Mouse (Mus musculus) forebrain, embryonic 16.5 days (tissue): ENCODE results near the gene Rab26. TPM values are rescaled to one million over a fixed set of nuclear protein-coding genes. Genes with fewer than 3 reads are reported as not detected.
A peak's percentile ranks its signal among the peaks of the same experiment; 100 is the strongest.

Source experiments
- ATAC-seq: fragments of 200-750 bp; cut with Nextera tagmentation; 2 replicates; pipeline ENCODE4 v1.8.0; 2017; ENCODE audit warnings: mild to moderate bottlenecking, moderate library complexity
- H3K27ac ChIP-seq: fragments of 300-500 bp; sonication (generic); 2 replicates; pipeline ENCODE4 v1.5.1; 2014; ENCODE audit warnings: low read length, control low read depth
- H3K27me3 ChIP-seq: fragments of 300-500 bp; sonication (generic); replicated peaks from 2 replicates; pipeline ENCODE4 v1.6.1; 2014; ENCODE audit warnings: low read length; ENCODE audit not compliant: control insufficient read depth, insufficient read depth
- H3K36me3 ChIP-seq: fragments of 300-500 bp; sonication (generic); 2 replicates; pipeline ENCODE4 v1.6.1; 2014; ENCODE audit not compliant: control insufficient read depth, insufficient read depth
- H3K4me1 ChIP-seq: fragments of 300-500 bp; sonication (generic); replicated peaks from 2 replicates; pipeline ENCODE4 v1.6.1; 2014; ENCODE audit warnings: low read length; ENCODE audit not compliant: control insufficient read depth, insufficient read depth
- H3K4me2 ChIP-seq: fragments of 300-500 bp; sonication (generic); 2 replicates; pipeline ENCODE4 v1.6.1; 2014; ENCODE audit warnings: mild to moderate bottlenecking, low read length, control low read depth
- H3K4me3 ChIP-seq: fragments of 300-500 bp; sonication (generic); replicated peaks from 2 replicates; pipeline ENCODE4 v1.5.1; 2014; ENCODE audit warnings: mild to moderate bottlenecking, low read length, control low read depth
- H3K9ac ChIP-seq: fragments of 300-500 bp; sonication (generic); replicated peaks from 2 replicates; pipeline ENCODE4 v1.6.1; 2014; ENCODE audit warnings: low read depth, low read length, control low read depth
- H3K9me3 ChIP-seq: fragments of 300-500 bp; sonication (generic); 2 replicates; pipeline ENCODE4 v1.6.1; 2016; ENCODE audit warnings: low read length; ENCODE audit not compliant: control insufficient read depth
- WGBS: fragments of 180-500 bp; shearing (Covaris S2); extraction: QIAGEN DNeasy Blood & Tissue Kit; methylation state at CpG from one replicate; pipeline ENCODE4 v1.1.7; 2014; 5-methylcytosine and 5-hydroxymethylcytosine counted together
- polyA plus RNA-seq: library from polyadenylated mRNA; unstranded; fragments of >200 nt; fragmentation: Nextera tagmentation; extraction: Ambion mirVana; gene quantifications from 2 replicates; pipeline ENCODE4 v1.2.1, GENCODE M21; 2015

Rab26 gene
- polyA plus RNA-seq, 1 experiment from 2014 or later: 10.9 TPM

DNA sequence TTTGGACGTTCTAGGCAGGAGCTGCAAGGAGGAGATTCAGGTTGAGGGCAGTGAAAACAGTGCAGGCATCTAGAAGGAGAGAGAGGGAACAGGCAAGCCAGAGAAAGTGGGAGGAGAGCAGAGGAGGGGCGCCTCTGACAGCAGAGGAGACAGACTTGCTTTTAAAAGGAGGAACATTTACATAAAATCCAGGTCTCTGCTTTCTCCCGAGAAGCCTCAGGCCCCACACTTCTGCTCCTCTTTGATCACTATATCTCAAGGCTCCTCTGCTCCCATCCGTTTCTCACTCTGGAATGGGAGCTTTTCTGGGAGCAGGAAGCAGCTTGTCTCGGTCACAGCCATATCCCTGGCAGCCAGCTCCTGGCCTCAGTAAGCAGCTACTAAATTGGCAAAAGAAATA lies 1.3 kb upstream of the Rab26 start:
- H3K36me3 ChIP-seq: no peaks in the 10 kb centered on the region
- H3K4me3 ChIP-seq: no peak overlapping the region
- ATAC-seq: no peak
- H3K27me3 ChIP-seq: no peaks in the 10 kb centered on the region
- H3K9me3 ChIP-seq: no peaks in the 10 kb centered on the region
- 59% methylated on average over 5 of the region's 5 CpGs for WGBS
- no peak overlapping the region for H3K4me2 ChIP-seq
- no peak overlapping the region; the same call in 1 of the 2 replicates for H3K27ac ChIP-seq
- peaks cover 43% of the 10 kb centered on the region for H3K4me1 ChIP-seq
- H3K9ac ChIP-seq: no peak overlapping the region; the same call in 1 of the 2 replicates

DNA sequence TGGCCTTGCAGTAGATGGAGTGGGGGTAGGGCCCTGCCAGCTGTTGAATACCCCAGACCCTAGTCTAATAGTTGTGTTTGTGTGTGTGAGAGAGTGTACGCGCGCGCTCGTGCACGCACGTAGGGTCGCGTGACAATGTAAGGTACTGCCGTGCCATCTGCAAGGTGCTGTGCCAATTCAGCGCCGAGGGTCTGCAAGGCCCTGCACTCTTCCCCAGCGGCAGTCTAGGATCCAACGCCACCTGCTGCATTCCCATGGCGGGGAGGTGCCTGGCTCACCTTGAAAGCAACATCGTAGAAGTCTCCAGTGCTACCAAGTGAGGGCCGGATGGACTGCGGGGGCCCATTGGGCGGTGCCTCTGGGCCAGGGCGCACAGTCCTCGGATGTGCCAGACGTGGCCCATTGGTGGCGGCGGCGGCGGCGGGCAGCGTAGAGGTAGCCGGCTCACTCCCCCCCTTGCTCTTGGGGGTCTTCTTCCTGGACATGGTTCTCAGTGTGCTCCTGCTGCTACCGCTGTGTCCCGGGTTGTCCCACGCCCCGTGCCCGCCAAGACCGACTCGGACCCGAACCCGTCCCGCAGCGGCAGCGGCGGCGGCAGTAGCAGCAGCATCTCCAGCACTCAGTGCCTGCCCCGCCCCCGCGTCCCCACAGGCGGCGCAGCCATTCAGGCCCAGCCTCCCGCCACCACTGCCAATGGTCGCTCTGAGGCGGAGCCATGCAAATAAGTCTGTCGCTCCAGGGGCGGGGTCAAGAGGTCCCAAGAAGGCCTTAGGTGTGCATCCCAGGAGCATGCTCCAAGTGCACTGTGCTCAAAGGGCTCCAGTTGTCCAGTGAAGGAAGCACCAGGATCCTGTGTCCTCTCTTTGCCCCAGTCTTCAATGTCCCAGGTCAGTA lies 664 bp downstream of the Rab26 start:
- H3K4me2 ChIP-seq: peak overlapping the region; percentile 75
- no peak overlapping the region for H3K27ac ChIP-seq
- H3K9me3 ChIP-seq: no peaks in the 10 kb centered on the region
- WGBS: 5% methylated on average over 53 of the region's 53 CpGs
- H3K36me3 ChIP-seq: no peaks in the 10 kb centered on the region
- H3K4me3 ChIP-seq: peak overlapping the region; percentile 39
- H3K4me1 ChIP-seq: peaks cover 61% of the 10 kb centered on the region
- ATAC-seq: peak; percentile 67
- no peaks in the 10 kb centered on the region for H3K27me3 ChIP-seq
- H3K9ac ChIP-seq: peak overlapping the region; percentile 60

DNA sequence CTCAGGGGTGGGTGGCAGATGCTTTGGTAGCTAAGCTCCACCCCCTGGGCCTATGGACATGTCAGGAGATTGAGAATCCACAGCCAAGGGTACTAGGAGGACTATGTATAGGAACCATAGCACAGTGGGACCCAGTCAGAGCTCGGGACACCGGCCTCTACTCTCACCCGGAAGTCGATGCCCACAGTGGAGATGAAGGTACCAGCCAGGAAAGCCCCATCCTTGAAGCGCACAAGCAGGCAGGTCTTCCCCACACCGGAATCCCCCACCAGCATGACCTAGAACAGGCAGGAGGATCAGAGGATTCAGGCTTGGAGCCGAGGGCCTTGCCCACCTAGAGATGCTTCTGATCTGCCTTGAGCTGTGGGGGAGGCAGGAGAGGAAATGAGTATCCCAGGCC lies 2.0 kb downstream of the Rab26 start:
- no peaks in the 10 kb centered on the region for H3K9me3 ChIP-seq
- no peak overlapping the region for H3K4me3 ChIP-seq
- H3K27ac ChIP-seq: no peak overlapping the region
- whole genome bisulfite sequencing: 79% methylated on average over 7 of the region's 7 CpGs
- no peak overlapping the region for H3K9ac ChIP-seq
- H3K27me3 ChIP-seq: no peaks in the 10 kb centered on the region
- ATAC-seq: no peak
- peaks cover 51% of the 10 kb centered on the region for H3K4me1 ChIP-seq
- no peak overlapping the region for H3K4me2 ChIP-seq
- no peaks in the 10 kb centered on the region for H3K36me3 ChIP-seq

DNA sequence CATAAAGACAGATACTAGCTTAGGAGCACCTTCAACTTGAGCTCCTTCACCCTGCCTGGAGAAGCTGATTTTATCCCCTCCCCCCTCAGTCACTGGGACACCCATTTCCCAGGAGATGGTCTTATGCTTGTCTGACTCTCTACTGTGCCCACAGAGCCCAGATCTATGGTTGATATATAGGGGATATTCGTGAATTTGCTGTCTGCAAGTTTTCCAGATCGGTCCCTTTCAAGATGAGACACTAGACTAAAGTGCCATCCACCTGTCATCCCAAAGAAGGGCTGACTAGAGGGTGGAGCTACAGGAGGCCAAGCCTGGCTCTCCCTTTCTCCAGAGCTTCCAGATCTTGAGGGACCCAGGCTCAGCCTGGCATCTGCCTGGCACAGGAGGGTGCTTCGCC lies 2.9 kb downstream of the Rab26 start:
- 77% methylated on average over 3 of the region's 3 CpGs for WGBS
- H3K4me2 ChIP-seq: no peak overlapping the region
- no peaks in the 10 kb centered on the region for H3K36me3 ChIP-seq
- ATAC-seq: no peak
- no peak overlapping the region for H3K4me3 ChIP-seq
- H3K27ac ChIP-seq: no peak overlapping the region
- no peak overlapping the region for H3K9ac ChIP-seq
- peaks cover 55% of the 10 kb centered on the region for H3K4me1 ChIP-seq
- H3K27me3 ChIP-seq: no peaks in the 10 kb centered on the region
- H3K9me3 ChIP-seq: no peaks in the 10 kb centered on the region

DNA sequence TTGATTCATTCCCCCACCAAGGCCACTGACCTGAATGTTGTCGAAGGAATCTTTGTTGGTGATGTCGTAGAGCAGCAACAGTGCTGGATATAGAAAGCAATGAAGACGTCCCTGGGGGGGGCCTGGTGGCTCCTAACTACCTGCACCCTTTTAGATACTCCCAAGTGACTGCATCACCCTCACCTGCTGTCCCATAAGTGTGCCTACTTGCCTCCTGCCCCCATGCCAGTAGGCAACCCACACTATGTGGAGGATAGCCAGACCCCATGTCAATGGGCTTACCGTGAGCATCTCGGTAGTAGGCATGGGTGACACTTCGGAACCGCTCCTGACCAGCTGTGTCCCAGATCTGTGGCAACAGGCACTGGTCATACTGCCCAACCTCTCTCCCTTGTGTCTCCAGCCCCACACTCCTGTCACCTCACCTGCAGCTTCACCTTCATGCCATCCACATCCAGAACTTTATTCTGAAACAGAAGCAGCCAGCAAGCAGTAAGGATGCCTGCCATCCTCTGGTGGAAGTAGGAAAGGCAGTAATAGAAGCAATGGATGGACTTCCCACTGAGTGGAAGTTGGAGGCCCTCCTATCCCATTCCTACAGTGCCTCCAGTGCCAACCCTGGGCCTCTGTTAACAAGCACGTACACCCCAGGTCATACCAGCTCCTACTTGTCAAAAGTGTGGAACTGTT lies 3.5 kb downstream of the Rab26 start:
- Histone ChIP-seq H3K27ac (no peak overlapping the region), H3K4me3 (no peak overlapping the region; the same call in 1 of the 2 replicates)
- 27% methylated on average over 8 of the region's 8 CpGs for WGBS

DNA sequence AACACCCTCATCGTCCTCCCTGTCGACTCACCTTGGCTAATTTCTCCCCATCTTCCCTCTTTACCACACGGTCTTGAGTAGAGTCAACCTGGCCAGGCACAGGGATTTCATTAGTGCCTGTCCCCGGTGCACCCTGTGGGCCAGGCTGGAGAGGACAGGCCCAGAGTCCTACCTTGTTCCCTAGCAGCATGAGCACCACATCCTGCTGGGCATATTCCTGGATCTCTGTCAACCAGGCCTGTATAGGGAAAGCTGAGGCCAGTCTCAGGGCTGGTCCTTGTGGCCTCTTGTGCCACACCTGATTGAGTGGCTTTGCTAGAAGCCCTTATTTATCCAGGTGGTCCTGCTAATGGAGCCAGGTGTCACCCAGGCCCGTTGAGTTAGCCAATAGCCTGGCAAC lies 4.1 kb downstream of the Rab26 start:
- Histone ChIP-seq H3K27me3 (no peaks in the 10 kb centered on the region), H3K4me2 (peak overlapping the region; percentile 88), H3K4me3 (peak overlapping the region; percentile 67), H3K27ac (no peak overlapping the region), H3K36me3 (no peaks in the 10 kb centered on the region), H3K9me3 (no peaks in the 10 kb centered on the region), H3K9ac (peak overlapping the region; percentile 74), H3K4me1 (peaks cover 57% of the 10 kb centered on the region)
- no peak for ATAC-seq
- WGBS: 23% methylated on average over 5 of the region's 5 CpGs

More for the DNA sequence above, 3.5 kb downstream of the Rab26 start:
- no peaks in the 10 kb centered on the region for H3K36me3 ChIP-seq
- peak overlapping the region; percentile 74 for H3K9ac ChIP-seq
- ATAC-seq: no peak
- H3K9me3 ChIP-seq: no peaks in the 10 kb centered on the region
- H3K27me3 ChIP-seq: no peaks in the 10 kb centered on the region
- H3K4me2 ChIP-seq: peak overlapping the region; percentile 88
- H3K4me1 ChIP-seq: peaks cover 55% of the 10 kb centered on the region

DNA sequence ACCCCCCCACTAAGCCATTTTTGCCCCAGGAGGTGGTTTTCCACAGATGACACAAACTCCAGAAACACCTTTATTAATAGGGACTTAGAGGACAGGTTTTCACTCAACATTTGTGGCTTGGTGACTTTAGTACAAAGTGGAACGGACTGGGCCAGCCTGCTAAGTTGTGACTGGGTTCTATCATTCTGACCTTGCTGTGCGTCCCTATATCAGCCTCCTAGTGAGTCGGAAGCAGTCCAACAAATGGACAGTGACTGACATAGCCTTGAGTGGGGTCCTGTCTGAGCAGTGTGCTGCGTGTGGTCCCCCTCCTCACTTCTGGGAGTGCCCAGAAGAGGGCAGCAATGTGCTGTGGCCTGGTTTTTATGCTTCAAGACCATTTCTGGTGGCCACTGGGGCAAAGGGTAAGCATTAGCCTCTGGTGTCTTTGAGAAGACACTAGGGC lies 5.0 kb downstream of the Rab26 start:
- Histone ChIP-seq H3K27me3 (no peaks in the 10 kb centered on the region), H3K9ac (peak overlapping the region; percentile 74), H3K4me3 (peak overlapping the region; percentile 67), H3K9me3 (no peaks in the 10 kb centered on the region), H3K4me1 (peaks cover 57% of the 10 kb centered on the region), H3K27ac (no peak overlapping the region; the same call in 1 of the 2 replicates), H3K36me3 (no peaks in the 10 kb centered on the region), H3K4me2 (peak overlapping the region; percentile 88)
- no peak for ATAC-seq
- 0% methylated on average over 4 of the region's 4 CpGs for WGBS

DNA sequence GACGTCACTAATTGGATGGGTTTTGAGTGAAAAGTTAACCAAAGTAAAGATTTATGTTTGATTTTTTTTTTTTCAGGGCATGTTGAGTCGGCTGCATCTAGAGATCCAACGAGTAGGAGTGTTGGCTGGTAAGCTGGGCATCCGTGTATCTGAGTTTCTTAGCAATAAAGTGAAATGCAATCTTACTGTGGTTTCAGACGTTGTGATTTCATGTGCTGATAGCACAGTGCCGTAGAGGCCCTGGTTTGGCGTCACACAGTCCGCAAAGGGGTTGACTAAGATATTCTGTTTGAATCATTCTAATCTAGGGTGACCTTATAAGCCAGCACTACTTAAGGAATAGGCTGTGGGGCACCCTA lies 5.5 kb downstream of the Rab26 start:
- Histone ChIP-seq H3K4me1 (peaks cover 55% of the 10 kb centered on the region), H3K27me3 (no peaks in the 10 kb centered on the region), H3K4me3 (peak overlapping the region; percentile 67), H3K9me3 (no peaks in the 10 kb centered on the region), H3K36me3 (no peaks in the 10 kb centered on the region), H3K4me2 (peak overlapping the region; percentile 88), H3K27ac (peak overlapping the region; percentile 92), H3K9ac (peak overlapping the region; percentile 74)
- ATAC-seq: no peak
- 0% methylated on average over 8 of the region's 8 CpGs for WGBS

DNA sequence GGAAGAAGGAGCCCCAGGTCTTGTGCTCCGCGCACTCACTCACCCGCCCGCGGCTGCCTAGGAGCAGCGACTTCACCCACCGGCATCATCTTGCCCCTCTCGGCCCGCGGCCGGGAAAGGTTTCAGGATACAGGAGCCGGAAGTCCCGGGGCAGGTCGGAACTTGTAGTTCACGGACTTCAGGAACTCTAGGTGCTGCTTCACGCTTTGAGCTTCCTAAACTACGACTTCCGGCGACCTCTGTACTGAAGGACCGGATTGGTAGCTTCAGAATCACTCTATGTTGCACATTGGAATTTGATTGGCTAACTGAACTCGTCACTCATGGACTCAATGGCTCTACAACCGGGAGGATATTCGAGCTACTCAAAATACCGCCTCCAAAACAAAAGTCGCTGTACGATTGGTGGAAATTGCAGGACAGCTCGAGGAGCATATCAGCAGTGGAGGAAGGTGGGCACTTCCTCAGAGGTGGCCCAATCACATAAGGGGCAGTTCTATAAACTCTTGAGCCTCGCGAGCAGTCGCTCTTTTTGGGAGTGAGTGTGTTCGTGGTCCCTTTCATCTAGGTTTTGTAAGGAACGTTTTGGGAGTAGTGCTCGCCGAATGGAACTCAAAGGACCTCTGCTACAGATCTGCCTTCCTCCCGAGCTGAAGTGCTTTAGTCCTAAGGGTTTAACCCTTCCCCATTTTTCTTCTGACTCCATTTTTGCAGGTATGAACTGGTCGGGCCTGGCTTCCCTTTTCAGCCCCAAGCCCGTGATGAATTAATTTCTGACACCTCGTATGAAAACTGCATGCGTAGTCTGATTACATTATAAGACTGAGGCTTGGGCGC lies 6.1 kb downstream of the Rab26 start, which contains the start of gene Traf7:
Gene Traf7, minus strand, starts transcription at position 216 of the 837 bp plus-strand sequence.
- ATAC-seq: peak; percentile 98
- Histone ChIP-seq H3K4me2 (peak within 1 kb of the TSS; percentile 88), H3K4me3 (peak within 1 kb of the TSS; percentile 98), H3K27ac (peak within 1 kb of the TSS; percentile 92), H3K9ac (peak within 1 kb of the TSS; percentile 97), H3K27me3 (no peaks in the 10 kb centered on the region), H3K36me3 (no peaks in the 10 kb centered on the region), H3K4me1 (peaks cover 49% of the 10 kb centered on the region), H3K9me3 (no peaks in the 10 kb centered on the region)
- WGBS: under 1% methylated on average over 40 of the region's 40 CpGs
